Mouse (Mus musculus) heart, postnatal 0 days (tissue): ENCODE data around the gene Myo5a. TPM values are rescaled to one million over a fixed set of nuclear protein-coding genes. Genes with fewer than 3 reads are reported as not detected.

ENCODE experiments used
- ATAC-seq: fragments of 200-750 bp; cut with Nextera tagmentation; 2 replicates; pipeline ENCODE4 v1.8.0; 2017; ENCODE audit warnings: low read depth, moderate number of reproducible peaks, moderate library complexity; ENCODE audit not compliant: insufficient read depth
- DNase-seq: peaks from one replicate; pipeline ENCODE4 v3.0.0-alpha.2; 2016; ENCODE audit warnings: low spot score
- H3K27ac ChIP-seq: fragments of 300-500 bp; sonication (generic); 2 replicates; pipeline ENCODE4 v1.5.1; 2014; ENCODE audit warnings: low read depth, mild to moderate bottlenecking
- H3K27me3 ChIP-seq: fragments of 300-500 bp; sonication (generic); 2 replicates; pipeline ENCODE4 v1.6.1; 2014; ENCODE audit warnings: low read length, mixed read lengths; ENCODE audit not compliant: control insufficient read depth, insufficient read depth
- H3K36me3 ChIP-seq: fragments of 300-500 bp; sonication (generic); replicated peaks from 2 replicates; pipeline ENCODE4 v1.6.1; 2014; ENCODE audit warnings: low read length, mixed read lengths; ENCODE audit not compliant: control insufficient read depth, insufficient read depth
- H3K4me1 ChIP-seq: fragments of 300-500 bp; sonication (generic); 2 replicates; pipeline ENCODE4 v1.6.1; 2014; ENCODE audit warnings: antibody characterized with exemption; ENCODE audit not compliant: control insufficient read depth, insufficient read depth
- H3K4me2 ChIP-seq: fragments of 300-500 bp; sonication (generic); 2 replicates; pipeline ENCODE4 v1.6.1; 2014; ENCODE audit warnings: low read depth, mild to moderate bottlenecking, low read length, moderate library complexity
- H3K4me3 ChIP-seq: fragments of 300-500 bp; sonication (generic); 2 replicates; pipeline ENCODE4 v1.5.1; 2014; ENCODE audit warnings: low read depth, low read length
- H3K9ac ChIP-seq: fragments of 300-500 bp; sonication (generic); replicated peaks from 2 replicates; pipeline ENCODE4 v1.6.1; 2014; ENCODE audit warnings: low read depth, low read length, mixed read lengths
- H3K9me3 ChIP-seq: fragments of 300-500 bp; sonication (generic); replicated peaks from 2 replicates; pipeline ENCODE4 v1.6.1; 2016; ENCODE audit warnings: low read length; ENCODE audit not compliant: control insufficient read depth
- CTCF ChIP-seq: IDR thresholded peaks from 2 replicates; pipeline ENCODE4 v1.5.1; 2016; ENCODE audit warnings: antibody characterized with exemption, control low read depth, low read depth
- EP300 ChIP-seq: IDR thresholded peaks from 2 replicates; pipeline ENCODE4 v1.6.1; 2016; ENCODE audit warnings: antibody characterized with exemption, low read depth
- WGBS: fragments of 180-500 bp; shearing (Covaris S2); extraction: QIAGEN DNeasy Blood & Tissue Kit; methylation state at CpG from one replicate; pipeline ENCODE4 v1.1.7; 2014; 5-methylcytosine and 5-hydroxymethylcytosine counted together
- polyA plus RNA-seq: library from polyadenylated mRNA; unstranded; fragments of >200 nt; fragmentation: Nextera tagmentation; extraction: Ambion mirVana; gene quantifications from 2 replicates; pipeline ENCODE4 v1.2.1, GENCODE M21; 2015
- total RNA-seq: library from RNA; depleted of rRNA; stranded (reverse); fragments of >200 nt; gene quantifications from 2 replicates; pipeline ENCODE4 v1.2.3, GENCODE M21; 2014; ENCODE audit warnings: low replicate concordance

Gene Myo5a
- total and polyA plus RNA-seq, 2 experiments from 2014 or later = 3.6 to 7.1 TPM

DNA sequence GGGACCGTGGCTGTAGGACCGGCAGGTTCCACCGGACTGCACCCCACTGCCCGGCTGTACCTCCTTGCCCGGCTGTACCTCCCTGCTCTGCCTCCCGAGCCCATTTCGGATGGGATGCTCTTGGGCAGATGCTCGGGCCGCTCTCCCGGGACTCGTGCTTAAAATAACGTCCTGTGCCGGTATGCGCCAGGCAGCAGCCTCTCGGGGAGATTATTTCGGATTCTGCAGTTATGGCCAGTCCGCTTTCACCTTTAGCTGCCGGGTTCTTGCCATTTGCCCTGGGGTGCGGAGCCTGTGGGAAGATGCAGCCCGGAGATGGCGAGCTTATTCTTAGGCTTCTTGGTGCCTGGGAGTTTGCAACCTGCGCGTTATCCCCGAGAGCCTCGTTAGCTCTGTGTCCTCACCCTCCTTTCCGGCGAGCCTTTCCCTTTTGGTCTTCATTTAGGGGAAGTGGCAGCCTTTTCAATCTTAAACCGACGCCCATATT is 934 bp downstream of the Myo5a start:
- no peaks in the 10 kb centered on the region for H3K36me3 ChIP-seq
- WGBS = under 1% methylated on average over 29 of the region's 29 CpGs
- H3K4me3 ChIP-seq = peak overlapping the region; percentile 77
- no peaks in the 10 kb centered on the region for H3K4me1 ChIP-seq
- peak overlapping the region; percentile 28 for H3K27ac ChIP-seq
- H3K27me3 ChIP-seq = no peaks in the 10 kb centered on the region
- H3K9me3 ChIP-seq = no peaks in the 10 kb centered on the region
- peak overlapping the region; percentile 66 for H3K9ac ChIP-seq
- DNase-seq (peak; percentile 45), ATAC-seq (peak; percentile 10; the same call in 1 of the 2 replicates)
- H3K4me2 ChIP-seq = peak overlapping the region; percentile 95
- TF ChIP-seq CTCF = no peak
- TF ChIP-seq EP300 = no peak

- DNase-seq = no peak
- ATAC-seq = no peak
- Histone ChIP-seq H3K4me1 (no peaks in the 10 kb centered on the region), H3K36me3 (no peaks in the 10 kb centered on the region), H3K4me3 (peak overlapping the region; percentile 77), H3K9ac (peak overlapping the region; percentile 66), H3K4me2 (peak overlapping the region; percentile 95), H3K27me3 (no peaks in the 10 kb centered on the region), H3K9me3 (no peaks in the 10 kb centered on the region), H3K27ac (no peak overlapping the region)
- TF ChIP-seq CTCF (no peak), EP300 (no peak)
- WGBS = 22% methylated on average over 3 of the region's 3 CpGs
Observed at GRCm38 (mm10) chr9:75072361-75072760, 1.5 kb downstream of the Myo5a start.

DNA sequence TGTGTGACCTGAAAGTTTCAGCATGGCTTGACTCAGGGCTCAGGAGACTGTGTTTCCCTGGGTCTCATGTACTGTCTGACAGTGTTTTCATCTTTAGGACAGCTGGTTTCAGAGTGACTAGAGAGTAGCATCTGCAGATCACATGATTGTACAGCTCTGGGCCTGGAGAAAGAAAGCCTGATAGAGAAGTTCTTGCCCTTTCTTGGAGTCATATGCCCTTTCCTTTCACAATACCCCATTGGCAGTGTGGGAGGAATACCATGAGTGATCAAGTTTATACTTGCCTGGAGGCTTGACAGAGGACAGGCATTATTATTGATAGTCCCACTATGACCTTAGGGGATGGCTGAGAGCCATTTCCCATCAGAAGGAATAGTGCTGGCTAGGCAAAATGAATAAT is 6.4 kb downstream of the Myo5a start:
- no peaks in the 10 kb centered on the region for H3K9me3 ChIP-seq
- TF ChIP-seq CTCF (no peak), EP300 (no peak)
- no peak for ATAC-seq
- no peak overlapping the region for H3K4me3 ChIP-seq
- no peak overlapping the region for H3K4me2 ChIP-seq
- H3K4me1 ChIP-seq = no peaks in the 10 kb centered on the region
- H3K27ac ChIP-seq = no peak overlapping the region
- H3K36me3 ChIP-seq = no peaks in the 10 kb centered on the region
- H3K27me3 ChIP-seq = no peaks in the 10 kb centered on the region
- H3K9ac ChIP-seq = no peak overlapping the region
- no peak for DNase-seq

DNA sequence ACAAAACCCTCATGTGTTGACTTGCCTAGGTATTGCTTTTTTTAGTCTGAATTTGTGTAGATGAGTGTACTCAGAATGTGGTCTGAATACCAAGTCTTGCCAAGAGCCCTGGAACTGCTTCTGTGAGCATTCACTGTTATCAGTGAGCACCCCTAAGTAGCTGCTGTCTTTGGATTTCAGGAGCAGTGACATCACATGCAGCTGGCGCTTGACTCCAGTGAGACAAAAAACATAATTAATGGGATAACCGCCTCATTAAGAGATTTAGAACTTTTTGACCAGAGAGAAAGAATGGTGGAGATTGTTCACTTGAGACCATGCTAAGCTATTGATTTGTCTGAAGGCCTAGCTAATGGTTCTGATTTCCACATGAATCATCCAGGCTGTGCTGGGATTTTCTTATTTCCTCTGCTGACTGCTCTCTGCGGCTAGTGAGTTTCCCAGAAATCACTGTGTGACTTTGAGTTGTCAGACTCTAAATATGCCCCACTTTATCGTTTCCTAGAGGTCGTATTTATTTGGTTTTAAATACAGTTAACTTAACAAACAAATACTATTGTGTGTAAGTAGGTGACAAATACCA is 14.5 kb downstream of the Myo5a start:
- no peaks in the 10 kb centered on the region for H3K27me3 ChIP-seq
- no peak for TF ChIP-seq CTCF
- no peak for TF ChIP-seq EP300
- WGBS = 51% methylated on average over 5 of the region's 5 CpGs
- DNase-seq (peak; percentile 17), ATAC-seq (no peak)
- peaks cover 12% of the 10 kb centered on the region for H3K4me1 ChIP-seq
- H3K9me3 ChIP-seq = no peaks in the 10 kb centered on the region
- no peaks in the 10 kb centered on the region for H3K36me3 ChIP-seq
- H3K27ac ChIP-seq = peak overlapping the region; percentile 21
- no peak overlapping the region for H3K9ac ChIP-seq
- H3K4me2 ChIP-seq = no peak overlapping the region
- no peak overlapping the region for H3K4me3 ChIP-seq

DNA sequence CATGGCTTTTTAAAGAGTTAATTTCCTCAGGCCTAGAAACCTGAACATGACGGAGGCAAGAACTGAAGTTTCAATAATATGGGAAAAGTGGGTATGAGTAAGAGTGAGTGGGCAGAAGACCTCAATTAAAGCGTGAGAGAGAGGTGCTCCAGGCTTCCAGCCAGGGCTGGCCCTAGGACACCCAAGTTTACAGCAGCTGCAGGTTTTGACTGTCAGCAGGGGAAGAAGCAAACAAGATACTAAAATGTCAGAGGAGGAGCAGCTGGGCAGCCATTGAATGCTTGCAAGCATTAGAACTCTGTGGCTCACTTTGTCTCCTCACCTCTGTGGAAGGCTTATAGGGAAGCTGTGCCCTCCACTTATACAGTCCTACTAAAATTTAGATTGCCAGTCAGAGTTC is 17.0 kb downstream of the Myo5a start:
- Histone ChIP-seq H3K4me1 (peaks cover 12% of the 10 kb centered on the region), H3K4me3 (no peak overlapping the region), H3K36me3 (no peaks in the 10 kb centered on the region), H3K9me3 (no peaks in the 10 kb centered on the region), H3K4me2 (peak overlapping the region; percentile 30; the same call in 1 of the 2 replicates), H3K9ac (peak overlapping the region; percentile 18), H3K27ac (peak overlapping the region; percentile 73), H3K27me3 (no peaks in the 10 kb centered on the region)
- ATAC-seq = 0 out of 2 replicates have a peak, but pooled peaks have one; percentile 11
- peak; percentile 21 for DNase-seq
- 20% methylated on average over 2 of the region's 2 CpGs for WGBS
- TF ChIP-seq CTCF (no peak), EP300 (no peak)

GRCm38 (mm10) chr9:75089285-75089684 is 18.5 kb downstream of the Myo5a start:
- Histone ChIP-seq H3K9ac (no peak overlapping the region), H3K27me3 (no peaks in the 10 kb centered on the region), H3K27ac (peak overlapping the region; percentile 30; the same call in 1 of the 2 replicates), H3K4me3 (no peak overlapping the region), H3K4me1 (peaks cover 12% of the 10 kb centered on the region), H3K4me2 (no peak overlapping the region), H3K9me3 (no peaks in the 10 kb centered on the region), H3K36me3 (no peaks in the 10 kb centered on the region)
- ATAC-seq (peak; percentile 55; the same call in 1 of the 2 replicates), DNase-seq (peak; percentile 57)
- TF ChIP-seq CTCF (no peak), EP300 (no peak)
- 50% methylated on average over 3 of the region's 3 CpGs for WGBS
